Mouse (Mus musculus) erythroblast, embryonic 14.5 days (primary cell): ENCODE data around the gene Ric1. TPM values are rescaled to one million over a fixed set of nuclear protein-coding genes. Genes with fewer than 3 reads are reported as not detected.
A peak's percentile ranks its signal among the peaks of the same experiment; 100 is the strongest.

Experiments
- H3K27me3 ChIP-seq: 2 replicates; pipeline ENCODE4 v1.6.1; 2012; ENCODE audit warnings: inconsistent platforms; ENCODE audit not compliant: control insufficient read depth
- H3K36me3 ChIP-seq: 2 replicates; pipeline ENCODE4 v1.6.1; 2012; ENCODE audit warnings: mild to moderate bottlenecking, inconsistent platforms; ENCODE audit not compliant: control insufficient read depth
- H3K4me1 ChIP-seq: 2 replicates; pipeline ENCODE4 v1.6.1; 2012; ENCODE audit warnings: inconsistent platforms; ENCODE audit not compliant: control insufficient read depth
- H3K4me3 ChIP-seq: replicated peaks from 2 replicates; pipeline ENCODE3; 2012; ENCODE audit warnings: moderate library complexity, mild to moderate bottlenecking, inconsistent platforms
- H3K9me3 ChIP-seq: 2 replicates; pipeline ENCODE4 v1.6.1; 2012; ENCODE audit warnings: low read length, inconsistent platforms, mixed read lengths; ENCODE audit not compliant: control insufficient read depth
- GATA1 ChIP-seq: IDR thresholded peaks from 2 replicates; pipeline ENCODE4 v1.6.1; 2012; ENCODE audit warnings: low read length, inconsistent platforms, mixed read lengths
- TAL1 ChIP-seq: IDR thresholded peaks from 3 replicates; pipeline ENCODE4 v1.6.1; 2012; ENCODE audit warnings: low read length, inconsistent platforms, mixed read lengths
- polyA plus RNA-seq: library from polyadenylated mRNA; stranded (reverse); fragments of >175 nt; gene quantifications from 2 replicates; pipeline ENCODE4 v1.2.3, GENCODE M21; 2012

Ric1 gene
- 0.08 and 0.18 TPM in 2 replicates for polyA plus RNA-seq

DNA sequence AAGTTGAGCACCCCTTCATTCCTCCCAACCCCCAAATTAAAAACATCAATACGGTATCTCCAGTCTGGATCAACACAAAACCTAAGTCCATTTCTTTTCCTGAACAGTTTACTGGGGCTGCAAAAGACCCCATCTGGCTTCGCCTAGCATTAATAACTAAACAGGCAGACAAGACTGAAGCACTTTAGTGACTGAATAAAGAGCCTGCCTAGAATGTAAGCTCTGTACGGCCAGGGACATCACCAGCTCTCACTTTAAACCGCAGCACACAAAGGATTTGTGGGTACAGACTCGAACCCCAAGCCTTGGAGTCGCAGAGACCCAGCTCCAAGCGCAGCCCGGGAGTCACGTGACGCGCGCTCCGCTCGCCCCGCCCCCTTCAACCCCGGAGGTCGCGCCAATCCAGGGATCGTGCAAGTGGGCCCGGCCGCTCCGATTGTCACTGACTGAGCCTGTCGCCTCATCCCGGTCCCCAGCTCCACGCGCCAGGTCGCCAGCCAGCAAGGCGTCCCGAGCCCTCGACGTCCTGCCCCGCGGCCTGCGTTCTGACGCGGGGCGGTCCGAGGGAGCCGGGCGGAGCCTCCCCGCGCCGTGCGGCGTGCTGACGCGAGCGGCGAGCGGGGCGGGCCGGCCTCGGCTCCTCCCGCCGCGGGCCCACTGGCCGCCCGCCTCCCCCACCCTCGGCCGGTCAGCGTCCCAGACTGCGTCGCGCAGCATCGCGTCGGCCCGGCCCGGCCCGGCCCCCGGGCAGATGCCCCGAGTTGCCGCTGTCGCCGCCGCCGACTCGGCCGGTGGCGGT is at the start of gene Ric1:
Gene Ric1 (plus strand): TSS at position 646 of the 799 bp plus-strand sequence.
- H3K4me3 ChIP-seq, result peak within 1 kb of the TSS; percentile 88
- H3K4me1 ChIP-seq, result peaks cover 23% of the 10 kb centered on the region
- H3K9me3 ChIP-seq, result no peaks in the 10 kb centered on the region
- no peaks in the 10 kb centered on the region for H3K36me3 ChIP-seq
- H3K27me3 ChIP-seq, result no peaks in the 10 kb centered on the region; the same call in 1 of the 2 replicates
- TF ChIP-seq TAL1 (no peak), GATA1 (no peak)

DNA sequence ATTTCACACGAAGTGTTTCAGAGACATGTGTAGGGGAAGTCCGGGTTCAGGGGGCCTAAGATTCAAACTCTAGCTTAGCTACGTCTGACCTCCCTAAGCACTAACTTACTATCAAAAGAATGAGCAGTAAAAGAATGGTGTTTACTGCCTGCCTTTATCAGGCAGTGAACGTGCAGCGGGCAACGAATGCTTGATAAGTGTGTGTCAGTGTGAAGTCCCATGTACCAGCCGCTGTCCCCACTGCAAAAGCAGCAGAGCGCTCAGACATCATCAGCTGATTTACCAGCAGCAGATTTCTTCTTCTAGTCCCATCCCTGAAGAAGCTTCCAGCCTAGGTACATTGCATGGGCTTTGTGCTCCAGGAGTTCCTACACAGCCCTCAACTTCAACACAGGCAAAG is 49.7 kb upstream of the Ric1 start:
- H3K4me1 ChIP-seq, result peaks cover 28% of the 10 kb centered on the region
- no peaks in the 10 kb centered on the region for H3K9me3 ChIP-seq
- H3K36me3 ChIP-seq, result no peaks in the 10 kb centered on the region
- H3K27me3 ChIP-seq, result no peaks in the 10 kb centered on the region
- no peak overlapping the region for H3K4me3 ChIP-seq
- TF ChIP-seq GATA1, result no peak
- TF ChIP-seq TAL1, result no peak

DNA sequence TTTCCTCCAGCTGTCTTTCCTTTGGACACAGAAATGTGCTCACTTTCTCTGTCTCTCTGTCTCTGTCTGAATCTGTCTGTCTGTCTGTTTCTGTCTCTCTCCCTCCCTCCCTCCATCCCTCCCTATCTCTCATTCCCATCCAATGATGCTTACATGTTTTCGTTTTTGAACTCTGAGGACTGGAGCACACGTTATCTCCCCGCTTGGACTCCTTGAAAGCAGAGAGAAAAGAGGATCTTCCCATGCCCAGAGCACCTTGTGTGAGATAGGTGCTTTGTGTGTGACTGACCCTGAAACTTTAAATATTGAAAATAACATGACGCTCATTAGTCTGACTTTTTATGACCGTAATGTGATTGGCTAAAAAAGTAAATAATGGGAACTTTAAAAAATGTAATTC is 49.1 kb upstream of the Ric1 start:
- no peak overlapping the region for H3K4me3 ChIP-seq
- no peaks in the 10 kb centered on the region for H3K36me3 ChIP-seq
- no peak for TF ChIP-seq TAL1
- no peak for TF ChIP-seq GATA1

DNA sequence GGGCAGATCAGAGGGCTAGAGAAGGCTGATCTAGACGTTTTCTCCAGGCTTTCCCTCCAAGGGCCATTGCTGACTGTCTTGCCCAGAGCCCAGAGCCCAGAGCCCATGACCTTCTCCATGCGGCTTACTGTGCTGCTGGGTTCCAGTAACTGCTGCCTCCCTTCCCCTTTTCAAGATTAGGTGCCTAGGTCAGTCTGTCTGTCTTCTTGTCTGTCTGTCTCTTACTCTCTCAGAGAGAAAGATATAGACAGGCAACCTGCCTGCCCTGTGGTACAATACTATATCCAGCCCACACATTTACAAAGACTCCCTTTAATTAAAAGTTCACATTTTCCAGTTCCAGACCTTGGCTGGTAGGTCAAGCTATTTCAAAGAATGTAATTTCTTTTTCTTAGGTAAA is 47.3 kb upstream of the Ric1 start:
- Histone ChIP-seq H3K4me1 (peaks cover 20% of the 10 kb centered on the region), H3K9me3 (no peaks in the 10 kb centered on the region), H3K36me3 (no peaks in the 10 kb centered on the region), H3K4me3 (no peak overlapping the region), H3K27me3 (no peaks in the 10 kb centered on the region)
- TF ChIP-seq GATA1, result no peak
- TF ChIP-seq TAL1, result no peak

More for the DNA sequence above, 49.1 kb upstream of the Ric1 start:
- Histone ChIP-seq H3K9me3 (no peaks in the 10 kb centered on the region), H3K27me3 (no peaks in the 10 kb centered on the region), H3K4me1 (peaks cover 28% of the 10 kb centered on the region)

DNA sequence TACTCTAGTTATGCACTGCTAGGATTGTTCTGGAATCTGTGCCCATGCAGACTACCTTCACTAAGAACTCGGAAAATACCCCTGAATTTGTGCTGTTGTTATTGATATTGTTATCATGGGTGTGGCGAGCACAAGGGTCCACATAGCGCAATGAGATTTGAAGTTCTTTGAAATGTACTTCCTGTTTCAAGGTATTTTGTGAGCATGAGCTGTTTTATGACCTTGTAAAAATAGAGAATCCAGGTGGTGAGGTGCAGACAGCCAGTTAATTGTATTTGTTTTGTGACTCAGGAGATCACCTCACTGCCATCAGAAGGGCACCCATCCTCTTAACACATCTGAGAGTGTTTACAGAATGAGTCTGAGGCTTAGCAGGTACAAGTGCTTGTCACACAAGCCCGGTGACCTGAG is 46.9 kb upstream of the Ric1 start:
- Histone ChIP-seq H3K4me1 (peaks cover 18% of the 10 kb centered on the region), H3K4me3 (no peak overlapping the region), H3K27me3 (no peaks in the 10 kb centered on the region), H3K36me3 (no peaks in the 10 kb centered on the region), H3K9me3 (no peaks in the 10 kb centered on the region)
- TF ChIP-seq GATA1 (no peak), TAL1 (no peak)

DNA sequence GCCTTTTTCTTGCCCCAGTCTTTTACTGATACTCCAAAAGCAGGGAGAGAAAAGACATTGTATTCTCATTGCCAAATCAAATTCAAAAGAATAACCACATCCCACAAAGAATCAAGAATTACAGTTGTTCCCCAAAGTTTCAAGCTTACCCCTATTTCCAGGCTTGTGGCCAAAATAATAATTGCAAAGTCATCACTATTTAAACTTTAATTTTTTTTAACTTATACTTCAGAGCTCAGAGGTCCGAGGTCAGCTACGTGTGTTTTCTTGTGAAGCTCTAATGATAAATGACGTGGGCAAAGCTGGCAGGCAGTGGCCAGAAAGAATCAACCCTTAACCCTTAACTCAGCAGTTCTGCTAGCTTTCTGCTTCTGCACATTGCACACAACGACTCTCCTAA is 43.5 kb upstream of the Ric1 start:
- no peak overlapping the region for H3K4me3 ChIP-seq
- peaks cover 25% of the 10 kb centered on the region for H3K4me1 ChIP-seq
- TF ChIP-seq TAL1 (no peak), GATA1 (no peak)

DNA sequence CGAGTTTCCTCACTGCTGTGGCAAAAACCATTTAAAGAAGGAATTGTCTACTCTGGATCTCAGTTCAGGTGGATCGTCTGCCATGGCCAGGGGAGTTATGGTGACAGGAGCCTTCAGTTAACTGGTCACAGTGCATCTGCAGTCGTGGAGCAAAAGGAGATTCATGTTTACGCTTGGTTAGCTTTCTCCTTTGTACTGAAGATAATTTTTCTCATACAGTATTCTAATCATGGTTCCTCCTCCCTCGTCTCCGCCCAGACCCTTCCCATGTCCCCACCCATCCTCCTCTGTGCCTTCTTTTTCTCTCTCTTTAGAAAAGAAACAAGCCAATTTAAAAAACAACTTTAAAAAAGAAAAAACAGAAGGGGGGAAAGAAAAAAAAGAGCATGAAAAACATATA is 40.5 kb upstream of the Ric1 start:
- TF ChIP-seq TAL1 (no peak), GATA1 (no peak)
- Histone ChIP-seq H3K4me1 (peaks cover 18% of the 10 kb centered on the region), H3K27me3 (no peaks in the 10 kb centered on the region), H3K9me3 (no peaks in the 10 kb centered on the region), H3K36me3 (no peaks in the 10 kb centered on the region), H3K4me3 (no peak overlapping the region)

More for the DNA sequence above, 43.5 kb upstream of the Ric1 start:
- H3K27me3 ChIP-seq, result no peaks in the 10 kb centered on the region
- no peaks in the 10 kb centered on the region for H3K9me3 ChIP-seq
- H3K36me3 ChIP-seq, result no peaks in the 10 kb centered on the region

DNA sequence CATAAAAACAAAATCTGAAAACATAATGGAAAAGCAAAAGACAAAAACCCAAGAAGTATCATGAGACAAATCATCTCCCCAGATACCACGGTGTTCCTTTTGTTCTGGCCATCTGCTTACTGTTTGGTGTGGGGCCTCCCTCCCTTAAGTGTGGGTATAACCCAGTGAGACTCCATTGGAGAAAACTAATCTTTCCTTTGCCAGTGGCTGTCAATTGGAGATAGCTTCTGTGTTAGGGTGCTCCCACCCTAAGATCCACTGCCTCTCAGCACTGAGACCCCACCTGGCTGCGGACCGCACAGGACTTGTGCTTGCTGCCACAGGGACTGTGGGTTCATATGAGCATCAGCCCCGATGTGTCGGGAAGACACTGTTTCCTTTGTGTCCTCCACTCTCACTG is 39.9 kb upstream of the Ric1 start:
- Histone ChIP-seq H3K36me3 (no peaks in the 10 kb centered on the region), H3K4me3 (no peak overlapping the region), H3K9me3 (no peaks in the 10 kb centered on the region), H3K4me1 (peaks cover 18% of the 10 kb centered on the region), H3K27me3 (no peaks in the 10 kb centered on the region)
- no peak for TF ChIP-seq GATA1
- TF ChIP-seq TAL1, result no peak

DNA sequence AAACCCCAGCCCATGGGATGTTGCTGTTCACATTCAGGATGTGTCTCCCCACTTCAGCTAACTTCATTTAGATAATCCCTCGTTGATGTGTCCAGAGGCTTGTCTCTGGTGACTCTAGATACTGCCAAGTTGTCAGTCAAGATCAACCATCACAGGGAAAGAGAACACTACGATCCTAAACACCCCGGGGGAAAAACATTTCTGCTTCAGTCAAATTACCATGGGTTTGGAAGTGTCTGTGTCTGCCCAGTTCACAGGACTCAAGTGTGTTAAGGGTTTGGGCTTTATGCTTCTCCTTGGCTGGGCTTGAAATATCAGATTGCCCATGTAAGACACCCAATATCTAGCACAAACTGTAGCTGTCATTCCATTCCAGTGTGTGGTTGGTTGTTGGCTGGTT is 39.4 kb upstream of the Ric1 start:
- no peaks in the 10 kb centered on the region for H3K27me3 ChIP-seq
- H3K4me3 ChIP-seq, result no peak overlapping the region
- TF ChIP-seq TAL1 (no peak), GATA1 (no peak)
- H3K4me1 ChIP-seq, result peaks cover 18% of the 10 kb centered on the region
- no peaks in the 10 kb centered on the region for H3K36me3 ChIP-seq
- no peaks in the 10 kb centered on the region for H3K9me3 ChIP-seq

DNA sequence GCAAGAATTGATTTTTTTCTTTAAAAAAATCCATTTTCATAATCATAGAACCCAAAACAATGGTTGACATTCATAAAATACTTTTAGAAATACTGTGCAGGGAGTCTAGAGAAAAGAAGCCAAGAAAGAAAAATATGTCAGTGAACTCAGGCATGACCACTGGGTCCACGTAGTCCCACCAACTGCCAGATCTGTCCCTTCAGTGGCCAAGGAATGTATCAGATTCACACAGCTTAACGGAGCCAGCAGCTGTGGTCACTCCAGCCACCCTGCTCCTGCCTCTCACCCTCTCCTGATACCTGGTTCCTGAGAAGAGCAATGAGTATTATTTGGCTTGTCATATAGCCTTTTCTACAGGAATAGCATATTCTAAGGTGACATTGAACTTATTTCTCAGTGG is 38.7 kb upstream of the Ric1 start:
- Histone ChIP-seq H3K9me3 (no peaks in the 10 kb centered on the region), H3K4me3 (no peak overlapping the region), H3K36me3 (no peaks in the 10 kb centered on the region), H3K4me1 (peaks cover 22% of the 10 kb centered on the region), H3K27me3 (no peaks in the 10 kb centered on the region)
- TF ChIP-seq TAL1 (no peak), GATA1 (no peak)
